Mouse (Mus musculus) gastrocnemius, postnatal 14 days (tissue): ENCODE results near the gene Rhbdl1. TPM values are rescaled to one million over a fixed set of nuclear protein-coding genes. Genes with fewer than 3 reads are reported as not detected.
A peak's percentile ranks its signal among the peaks of the same experiment; 100 is the strongest.
"Not testable (repeated sequence)": the region's sequence is repeated elsewhere in the genome, so short reads cannot be mapped to it uniquely, and the experiment has no call there.

ENCODE experiments used
- DNase-seq: peaks from one replicate; pipeline ENCODE4 v3.0.0; 2021; ENCODE audit warnings: mixed read lengths
- intact Hi-C: fragments of 180-260 bp; cut with DNase I; formaldehyde crosslinking; loops from one replicate; pipeline ENCODE4 v1.15.1; 2025; ENCODE audit warnings: low total_unique reads
- total RNA-seq, 2 experiments: library from RNA; stranded (reverse); gene quantifications; 2 replicates each; pipeline ENCODE4 v1.2.3; 2021

The Rhbdl1 gene
- total RNA-seq, 2 experiments from 2014 or later, result 11.7 to 12.0 TPM

- intact Hi-C loops, result no loop called here
- DNase-seq, result no peak
These were observed 37.1 kb upstream of the Rhbdl1 start for GRCm38 (mm10) chr17:25874148-25874720.

- no peak for DNase-seq
- intact Hi-C loops, result no loop called here
These were observed 36.5 kb upstream of the Rhbdl1 start for GRCm38 (mm10) chr17:25873405-25874147.

- intact Hi-C loops, result no loop called here
- no peak for DNase-seq
These were observed 35.6 kb upstream of the Rhbdl1 start for GRCm38 (mm10) chr17:25872676-25873075.

- DNase-seq, intact Hi-C loops: not testable (repeated sequence)
These were observed 34.5 kb upstream of the Rhbdl1 start for GRCm38 (mm10) chr17:25871566-25871965.

- intact Hi-C loops, result no loop called here
These were observed 32.9 kb upstream of the Rhbdl1 start for GRCm38 (mm10) chr17:25869954-25870353.

GRCm38 (mm10) chr17:25869498-25869897 is 32.4 kb upstream of the Rhbdl1 start:
- DNase-seq, result no peak
- intact Hi-C loops, result no loop called here

More at GRCm38 (mm10) chr17:25869954-25870353, 32.9 kb upstream of the Rhbdl1 start:
- no peak for DNase-seq

DNA sequence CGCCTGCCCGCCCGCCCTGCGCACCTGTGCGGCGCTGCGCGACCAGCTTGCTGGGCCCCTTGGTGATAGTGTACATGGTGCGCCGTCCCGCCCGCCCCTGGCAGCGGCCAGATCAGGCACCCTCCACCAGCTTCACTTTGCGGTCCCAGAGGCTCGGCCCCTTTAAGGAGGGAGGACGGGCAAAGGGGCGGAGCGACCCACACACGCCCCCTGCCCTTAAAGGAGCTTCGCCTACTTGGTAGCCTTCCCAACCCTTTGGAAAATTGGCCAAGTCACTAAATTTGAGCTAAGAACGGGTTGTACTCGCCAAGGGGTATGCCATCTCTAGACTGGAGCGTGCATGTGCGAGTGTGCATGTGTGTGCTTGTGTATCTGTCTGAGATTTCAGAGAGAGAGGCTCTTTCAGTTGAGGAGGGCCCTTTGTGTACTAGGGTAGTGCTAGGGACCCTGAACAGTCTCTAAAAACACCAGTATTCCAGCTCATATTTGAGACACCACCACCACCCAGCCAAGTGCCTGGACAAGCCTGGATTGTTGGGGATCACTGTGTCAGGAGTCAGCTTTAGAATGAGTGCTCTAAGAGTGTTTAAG is 31.6 kb upstream of the Rhbdl1 start, which contains the start of gene Mcrip2:
Gene Mcrip2 (minus strand): TSS at position 164 of the 591 bp plus-strand sequence.
- DNase-seq, result peak; percentile 83
- intact Hi-C loops, result no loop called here

DNA sequence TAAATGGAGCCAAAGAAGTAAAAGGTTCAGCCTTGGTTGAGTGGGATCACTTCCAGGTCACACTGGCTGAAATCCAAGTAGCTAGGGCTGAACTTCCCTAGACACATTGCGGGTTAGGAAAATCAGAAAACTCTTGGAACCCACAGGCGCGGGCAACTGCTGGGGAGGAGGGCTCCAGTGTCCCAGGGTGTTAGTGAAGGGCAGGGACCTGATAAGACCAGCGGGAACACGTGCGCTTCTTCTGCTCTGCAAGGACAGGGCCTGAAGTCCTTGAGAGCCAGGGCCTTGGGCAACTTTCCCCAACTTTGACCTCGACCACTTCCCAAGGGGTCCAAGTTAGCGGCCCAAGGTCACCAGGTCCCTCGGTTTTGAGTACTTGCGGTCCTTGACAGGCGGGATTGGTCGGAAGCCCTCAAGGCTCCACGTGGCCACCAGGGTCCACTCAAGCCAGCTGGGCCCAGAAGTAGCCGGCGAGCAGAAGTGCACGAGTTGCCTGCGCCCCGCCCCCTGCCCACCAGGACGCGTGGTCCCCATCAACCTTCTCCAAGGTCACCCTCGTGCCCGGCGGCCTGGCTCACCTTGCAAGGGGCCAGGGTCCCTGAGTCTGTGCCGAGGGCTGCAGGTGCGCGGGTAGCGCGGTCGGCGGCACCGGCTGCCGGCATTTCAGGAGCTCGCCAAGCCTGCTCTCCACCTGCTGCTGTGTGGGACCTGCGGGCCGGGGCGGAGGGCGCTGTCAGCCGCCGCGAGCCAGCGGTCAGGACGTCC is 30.9 kb upstream of the Rhbdl1 start:
- DNase-seq, result peak; percentile 50
- intact Hi-C loops, result no loop called here

DNA sequence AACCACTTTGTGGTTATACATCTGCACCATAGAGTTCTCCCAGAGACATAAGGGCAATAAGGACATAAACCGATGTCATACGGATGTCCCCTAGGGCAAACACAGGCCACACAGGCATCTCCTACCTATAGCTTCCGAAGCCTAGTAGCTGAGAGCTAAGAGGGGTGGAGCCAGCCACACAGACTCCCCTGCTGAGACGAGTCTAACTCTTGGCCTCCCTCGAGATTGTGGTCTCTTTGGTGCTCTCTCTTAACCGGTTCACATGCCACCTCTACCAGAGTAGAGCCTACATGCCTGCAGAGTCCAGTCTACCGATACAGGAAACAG is 30.4 kb upstream of the Rhbdl1 start:
- intact Hi-C loops, result no loop called here
- no peak for DNase-seq

GRCm38 (mm10) chr17:25866172-25866571 is 29.1 kb upstream of the Rhbdl1 start:
- no peak for DNase-seq
- intact Hi-C loops, result no loop called here

DNA sequence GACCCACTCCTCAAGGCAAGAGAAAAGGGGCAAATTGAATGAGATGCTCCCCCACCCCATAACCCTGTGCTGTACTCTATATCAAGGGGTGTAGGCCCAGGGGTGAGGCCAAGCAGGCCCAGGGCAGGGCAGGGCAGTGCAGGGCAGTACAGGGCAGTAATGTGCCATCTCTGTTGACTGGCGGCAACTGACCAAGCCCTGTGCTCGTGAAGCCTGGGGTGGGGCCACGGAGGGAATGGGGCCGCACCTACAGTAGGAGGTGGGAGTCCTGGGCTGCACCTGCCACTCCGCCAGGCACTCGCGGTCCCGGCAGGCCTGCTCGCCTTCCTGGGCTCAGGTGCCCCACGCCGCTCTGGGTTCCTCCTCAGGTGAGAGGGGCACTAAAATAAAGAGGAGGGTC is 28.2 kb upstream of the Rhbdl1 start:
- intact Hi-C loops, result no loop called here
- DNase-seq, result no peak

GRCm38 (mm10) chr17:25864311-25864710 is 27.2 kb upstream of the Rhbdl1 start:
- DNase-seq, result no peak
- intact Hi-C loops, result no loop called here

- DNase-seq, result no peak
- intact Hi-C loops, result no loop called here
These were observed 26.6 kb upstream of the Rhbdl1 start for GRCm38 (mm10) chr17:25863681-25864080.

- intact Hi-C loops, result no loop called here
These were observed 24.9 kb upstream of the Rhbdl1 start for GRCm38 (mm10) chr17:25861704-25862612.

GRCm38 (mm10) chr17:25860832-25861703 is 24.0 kb upstream of the Rhbdl1 start, which contains the start of gene Wdr90:
Gene Wdr90, minus strand, starts transcription at chr17:25861501.
- intact Hi-C loops, result no loop called here
- peak; percentile 89 for DNase-seq

More at GRCm38 (mm10) chr17:25861704-25862612, 24.9 kb upstream of the Rhbdl1 start:
- DNase-seq, result no peak

DNA sequence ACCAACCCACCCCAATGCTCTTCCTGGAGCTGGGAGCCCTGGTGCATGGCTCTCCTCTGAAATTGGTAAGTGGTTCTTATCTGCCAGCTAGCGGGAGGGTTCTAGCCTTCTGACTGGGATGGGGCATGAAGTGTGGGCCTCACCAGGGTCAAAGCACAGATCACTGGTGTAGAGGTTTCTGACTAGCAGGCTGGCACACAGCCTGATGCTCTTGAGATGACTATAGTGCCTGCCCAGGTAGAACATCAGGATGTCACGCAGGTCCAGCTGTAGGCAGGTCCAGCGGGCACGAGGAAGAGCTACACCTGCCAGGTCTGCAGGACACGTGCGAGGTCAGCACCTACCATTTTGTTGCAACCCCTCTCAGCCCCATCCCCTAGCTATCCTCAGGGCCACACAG is 23.1 kb upstream of the Rhbdl1 start:
- intact Hi-C loops, result no loop called here

DNA sequence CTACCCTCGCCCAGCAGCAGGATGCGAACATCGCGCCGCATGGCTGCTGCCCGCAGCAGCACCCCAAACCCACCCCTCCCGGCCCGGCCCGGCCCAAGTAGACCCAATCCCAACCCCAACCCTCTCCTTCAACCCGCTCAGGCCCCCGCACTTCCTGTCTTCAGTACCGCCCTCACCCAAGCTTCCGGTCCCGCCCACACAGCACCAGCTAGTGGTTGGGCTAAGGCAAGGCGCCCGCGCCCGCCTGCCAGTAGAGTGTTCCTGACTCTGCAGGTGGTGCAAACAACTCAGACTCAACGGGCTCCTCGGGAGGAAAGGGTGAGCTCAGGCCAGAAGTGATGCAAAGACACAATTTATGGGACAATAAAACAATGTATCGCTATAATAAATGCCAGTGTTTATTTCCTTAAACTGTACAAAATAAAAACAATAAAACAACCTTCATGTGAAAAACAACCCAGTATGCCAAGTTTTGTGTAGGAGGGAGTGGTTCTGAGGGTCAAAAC is 7.4 kb upstream of the Rhbdl1 start, which contains the start of gene Rhot2:
Gene Rhot2 (minus strand): TSS at position 456 of the 506 bp plus-strand sequence.
- DNase-seq, result peak; percentile 96
- intact Hi-C loops, result no loop called here

More for the DNA sequence above, 23.1 kb upstream of the Rhbdl1 start:
- DNase-seq, result no peak
